Mouse (Mus musculus) heart, adult 8-10 months (tissue): Measurements from ENCODE around the gene Zfp422. TPM values are rescaled to one million over a fixed set of nuclear protein-coding genes. Genes with fewer than 3 reads are reported as not detected.
"Not testable (repeated sequence)": the region's sequence is repeated elsewhere in the genome, so short reads cannot be mapped to it uniquely, and the experiment has no call there.

Source experiments
- DNase-seq: peaks from one replicate; pipeline ENCODE4 v3.0.0; 2022; ENCODE audit warnings: low spot score
- total RNA-seq, 4 experiments: library from RNA; stranded (reverse); gene quantifications; 2 replicates each; pipeline ENCODE4 v1.2.4; 2022

Gene Zfp422
- total RNA-seq, 4 experiments from 2014 or later: 13.6 to 15.5 (median 14.8) TPM

GRCm38 (mm10) chr6:116649811-116650210, 21.0 kb upstream of the Zfp422 start:
- DNase-seq: no peak

- DNase-seq: peak; percentile 85
These were observed 19.0 kb upstream of the Zfp422 start for GRCm38 (mm10) chr6:116647763-116648162.

GRCm38 (mm10) chr6:116644335-116644734, 15.5 kb upstream of the Zfp422 start:
- DNase-seq: peak; percentile 82

- no peak for DNase-seq
These were observed 15.1 kb upstream of the Zfp422 start for GRCm38 (mm10) chr6:116643881-116644280.

- DNase-seq: no peak
These were observed 14.1 kb upstream of the Zfp422 start for GRCm38 (mm10) chr6:116642942-116643341.

GRCm38 (mm10) chr6:116639663-116640062, 10.9 kb upstream of the Zfp422 start:
- DNase-seq: no peak

GRCm38 (mm10) chr6:116638871-116639270, 10.1 kb upstream of the Zfp422 start:
- DNase-seq: no peak

- no peak for DNase-seq
These were observed 8.7 kb upstream of the Zfp422 start for GRCm38 (mm10) chr6:116637496-116637895.

GRCm38 (mm10) chr6:116636581-116637235, 7.9 kb upstream of the Zfp422 start:
- DNase-seq: no peak

- peak; percentile 93 for DNase-seq
These were observed 6.7 kb upstream of the Zfp422 start for GRCm38 (mm10) chr6:116635251-116636180.

- DNase-seq: no peak
These were observed 5.2 kb upstream of the Zfp422 start for GRCm38 (mm10) chr6:116633741-116634695.

GRCm38 (mm10) chr6:116632129-116632528, 3.3 kb upstream of the Zfp422 start:
- peak; percentile 87 for DNase-seq

GRCm38 (mm10) chr6:116629766-116630165, 967 bp upstream of the Zfp422 start:
- DNase-seq: no peak

- DNase-seq: no peak
These were observed 704 bp downstream of the Zfp422 start for GRCm38 (mm10) chr6:116628095-116628494.

- not testable (repeated sequence) for DNase-seq
These were observed 2.4 kb downstream of the Zfp422 start for GRCm38 (mm10) chr6:116626417-116626816.

GRCm38 (mm10) chr6:116621318-116622023, 7.3 kb downstream of the Zfp422 start:
- peak; percentile 47 for DNase-seq

- no peak for DNase-seq
These were observed 10.7 kb downstream of the Zfp422 start for GRCm38 (mm10) chr6:116618073-116618472.

GRCm38 (mm10) chr6:116615719-116616118, 13.1 kb downstream of the Zfp422 start:
- no peak for DNase-seq

- no peak for DNase-seq
These were observed 21.6 kb downstream of the Zfp422 start for GRCm38 (mm10) chr6:116607230-116607629.

- DNase-seq: not testable (repeated sequence)
These were observed 27.8 kb downstream of the Zfp422 start for GRCm38 (mm10) chr6:116600969-116601368.

- DNase-seq: no peak
These were observed 44.7 kb downstream of the Zfp422 start, which contains the start of gene Olfr215 for GRCm38 (mm10) chr6:116584095-116584494. Olfr215 (minus strand) TSS chr6:116584195.
